Comparison of ENCODE assay signal across 11 mouse cellular contexts in the genomic region with DNA sequence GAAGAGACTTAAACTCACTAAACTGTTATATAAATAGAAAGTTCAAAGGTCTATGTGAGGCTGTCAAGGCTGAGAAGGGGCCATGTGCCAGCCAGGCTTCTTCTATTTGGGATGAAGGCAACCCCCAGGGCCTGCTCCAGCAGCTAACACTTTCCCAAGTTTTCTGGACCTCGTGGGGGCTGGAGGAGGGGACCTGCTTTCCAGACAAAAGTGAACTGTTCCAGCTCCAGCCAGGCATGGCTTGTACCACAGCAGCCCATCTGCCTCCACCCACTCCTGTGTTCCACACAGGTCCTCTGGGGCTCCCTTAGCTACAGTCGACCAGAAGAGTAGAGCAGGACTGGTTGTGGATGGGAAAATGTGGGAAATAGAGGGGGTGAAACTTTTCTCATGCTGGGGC. TPM values are rescaled to one million over a fixed set of nuclear protein-coding genes. Genes with fewer than 3 reads are reported as not detected.
DNase-seq lines count a peak whose midpoint lies in the region; ATAC-seq lines count a peak whose summit lies in the region.
"Had no signal": no experiment of that assay in that cellular context is flagged by ENCODE, and none has a peak within 500 bp of the region (broad histone marks: within the 10 kb centered on the region; RNA-seq: fewer than 3 reads in every experiment).

No protein-coding gene starts in this region.

- no peak overlapping the region for H3K4me2 ChIP-seq in embryonic facial prominence, embryonic 14.5 days (ENCODE audit: low read depth, low read length)
- H3K4me2 ChIP-seq in hindbrain, embryonic 15.5 days: peak overlapping the region; percentile 44
- H3K4me2 ChIP-seq: limb, embryonic 15.5 days; midbrain, embryonic 12.5 days had no signal

- H3K27me3 ChIP-seq in embryonic facial prominence, embryonic 14.5 days (replicated peaks; ENCODE audit: control insufficient read depth, insufficient read depth, low read length): peaks cover 15% of the 10 kb centered on the region
- H3K27me3 ChIP-seq in hindbrain, embryonic 15.5 days: no peaks in the 10 kb centered on the region
- H3K27me3 ChIP-seq: midbrain, embryonic 12.5 days had no signal

- no peaks in the 10 kb centered on the region for H3K36me3 ChIP-seq in embryonic facial prominence, embryonic 14.5 days (ENCODE audit: control insufficient read depth, insufficient read depth, low read length)
- H3K36me3 ChIP-seq in hindbrain, embryonic 15.5 days: no peaks in the 10 kb centered on the region
- H3K36me3 ChIP-seq: limb, embryonic 15.5 days; midbrain, embryonic 12.5 days had no signal

- no peaks in the 10 kb centered on the region for H3K4me1 ChIP-seq in embryonic facial prominence, embryonic 14.5 days (ENCODE audit: control insufficient read depth, insufficient read depth, low read length)
- no peaks in the 10 kb centered on the region for H3K4me1 ChIP-seq in hindbrain, embryonic 15.5 days (replicated peaks)

- DNase-seq in left cerebral cortex, postnatal 4 days: peak; percentile 24
- no peak for DNase-seq in left cerebral cortex, adult 8-10 months (ENCODE audit: low spot score in 2 of 2)
- peak; percentile 0 for DNase-seq in embryonic facial prominence, embryonic 14.5 days (ENCODE audit: low spot score)
- peak; percentile 34 for DNase-seq in neural tube, embryonic 10.5 days (ENCODE audit: extremely low spot score, low spot score)
- no peak for DNase-seq in layer of hippocampus, adult 9-11 months
- DNase-seq: right cerebral cortex, postnatal 25 days had no signal

- intact Hi-C loops in left cerebral cortex, postnatal 4 days (cut with DNase I): no loop called here

- no peak for ATAC-seq in embryonic facial prominence, embryonic 14.5 days (ENCODE audit: low read depth)
- ATAC-seq in hindbrain, embryonic 15.5 days (ENCODE audit: low FRiP score, low read depth): no peak
- no peak for ATAC-seq in monocyte, adult 5-6 weeks (replicated peaks; ENCODE audit: insufficient number of reproducible peaks, low FRiP score, low TSS enrichment, poor library complexity, severe bottlenecking)
- ATAC-seq: inflammation-experienced regulatory T-cells, adult 6 months had no signal

- no peak overlapping the region for H3K9ac ChIP-seq in embryonic facial prominence, embryonic 14.5 days (ENCODE audit: low read depth, low read length)
- no peak overlapping the region for H3K9ac ChIP-seq in hindbrain, embryonic 15.5 days
- H3K9ac ChIP-seq: limb, embryonic 15.5 days; midbrain, embryonic 12.5 days had no signal

- WGBS in embryonic facial prominence, embryonic 14.5 days: 9% methylated on average over 2 of the region's 2 CpGs
- 6% methylated on average over 2 of the region's 2 CpGs for WGBS in hindbrain, embryonic 15.5 days

- H3K27ac ChIP-seq in embryonic facial prominence, embryonic 14.5 days (replicated peaks; ENCODE audit: low read depth, low read length): no peak overlapping the region
- no peak overlapping the region for H3K27ac ChIP-seq in hindbrain, embryonic 15.5 days (replicated peaks)
- H3K27ac ChIP-seq: limb, embryonic 15.5 days; midbrain, embryonic 12.5 days had no signal

- H3K4me3 ChIP-seq in embryonic facial prominence, embryonic 14.5 days (ENCODE audit: low read depth, low read length): no peak overlapping the region
- H3K4me3 ChIP-seq in hindbrain, embryonic 15.5 days: no peak overlapping the region
- H3K4me3 ChIP-seq: limb, embryonic 15.5 days; midbrain, embryonic 12.5 days had no signal

- H3K9me3 ChIP-seq in embryonic facial prominence, embryonic 14.5 days (ENCODE audit: control insufficient read depth, low read length): no peaks in the 10 kb centered on the region
- H3K9me3 ChIP-seq in hindbrain, embryonic 15.5 days: no peaks in the 10 kb centered on the region
- H3K9me3 ChIP-seq: limb, embryonic 15.5 days; midbrain, embryonic 12.5 days had no signal

RNA-seq across cellular contexts. Expression of gene Aff2, which starts 4.1 kb away (rescaled TPM):
- 10 to 100 TPM; 49.6 to 50.9 TPM for total RNA-seq in left cerebral cortex, postnatal 4 days (2021)
- 10 to 100 TPM; 18.7 to 23.9 (median 19.6) TPM for total RNA-seq in left cerebral cortex, adult 8-10 months (2022)
- polyA plus RNA-seq in embryonic facial prominence, embryonic 14.5 days (2014; fragmentation: Nextera tagmentation; extraction: Ambion mirVana): 5.7 and 6.8 TPM in 2 replicates
- 19.8 and 20.2 TPM in 2 replicates for polyA plus RNA-seq in hindbrain, embryonic 15.5 days (2015; fragmentation: Nextera tagmentation; extraction: Ambion mirVana)
- not detected in 3 replicates for total RNA-seq in monocyte, adult 5-6 weeks (2017)

Comparison
In these comparisons a context has a peak if more than half of its experiments do, and no peak if none do; other contexts are left out.
1. DNase-seq: peak in left cerebral cortex, postnatal 4 days (single experiment), embryonic facial prominence, embryonic 14.5 days (single experiment) and neural tube, embryonic 10.5 days (single experiment); none in left cerebral cortex, adult 8-10 months (0 of 2) and layer of hippocampus, adult 9-11 months (single experiment).
2. RNA of gene Aff2, which starts 4.1 kb away (total RNA-seq): 49.6 to 50.9 TPM in left cerebral cortex, postnatal 4 days and 18.7 to 23.9 TPM in left cerebral cortex, adult 8-10 months; not detected in monocyte, adult 5-6 weeks; every median in the first group is over 10 times any median in the second.